Mouse (Mus musculus): ENCODE measurements around the gene Ndufa3. TPM values are rescaled to one million over a fixed set of nuclear protein-coding genes. Genes with fewer than 3 reads are reported as not detected.

Gene Ndufa3
- polyA plus RNA-seq, 1 experiment from 2014 or later = 505 TPM

Small RNA genes lying within 50 kb of the gene (microRNA-seq; reads per million reads assigned to microRNA genes)
- gene Gm25100 (not detected), gene Mir3572 (2.0 reads per million, percentile 3 among the genes with 10 or more reads in this experiment)

Other genes with a start within 250 kb of the Ndufa3 start
- gene Cacng8, start 226.7 kb upstream of the Ndufa3 start, polyA plus RNA-seq (2015; fragmentation: Nextera tagmentation; extraction: Ambion mirVana) = 0.73 and 0.79 TPM in 2 replicates
- 0.19 and 0.70 TPM in 2 replicates for gene Cacng6, start 193.2 kb upstream of the Ndufa3 start, polyA plus RNA-seq (2015; fragmentation: Nextera tagmentation; extraction: Ambion mirVana)
- 0.33 TPM in 1 of 2 replicates, not detected in the other for gene Tarm1, start 114.7 kb upstream of the Ndufa3 start, polyA plus RNA-seq (2015; fragmentation: Nextera tagmentation; extraction: Ambion mirVana)
- 0.40 TPM in 1 of 2 replicates, not detected in the other for gene Oscar, start 1.2 kb upstream of the Ndufa3 start, polyA plus RNA-seq (2015; fragmentation: Nextera tagmentation; extraction: Ambion mirVana)
- gene Tfpt, start 12.6 kb downstream of the Ndufa3 start, polyA plus RNA-seq (2015; fragmentation: Nextera tagmentation; extraction: Ambion mirVana) = 19.1 and 19.9 TPM in 2 replicates
- gene Prpf31, start 12.6 kb downstream of the Ndufa3 start, polyA plus RNA-seq (2015; fragmentation: Nextera tagmentation; extraction: Ambion mirVana) = 89.6 and 91.0 TPM in 2 replicates
- 52.6 and 66.3 TPM in 2 replicates for gene Cnot3, start 27.9 kb downstream of the Ndufa3 start, polyA plus RNA-seq (2015; fragmentation: Nextera tagmentation; extraction: Ambion mirVana)
- 12.2 and 13.5 TPM in 2 replicates for gene Leng1, start 48.5 kb downstream of the Ndufa3 start, polyA plus RNA-seq (2015; fragmentation: Nextera tagmentation; extraction: Ambion mirVana)
- gene Tmc4, start 60.2 kb downstream of the Ndufa3 start, polyA plus RNA-seq (2015; fragmentation: Nextera tagmentation; extraction: Ambion mirVana) = 33.8 and 41.3 TPM in 2 replicates
- 258 and 270 TPM in 2 replicates for gene Tsen34, start 75.5 kb downstream of the Ndufa3 start, polyA plus RNA-seq (2015; fragmentation: Nextera tagmentation; extraction: Ambion mirVana)
- 47.0 and 51.3 TPM in 2 replicates for gene Mboat7, start 76.2 kb downstream of the Ndufa3 start, polyA plus RNA-seq (2015; fragmentation: Nextera tagmentation; extraction: Ambion mirVana)
- 1,423 and 1,469 TPM in 2 replicates for gene Rps9, start 86.6 kb downstream of the Ndufa3 start, polyA plus RNA-seq (2015; fragmentation: Nextera tagmentation; extraction: Ambion mirVana)
- 1.3 and 1.6 TPM in 2 replicates for gene Pirb, start 103.0 kb downstream of the Ndufa3 start, polyA plus RNA-seq (2015; fragmentation: Nextera tagmentation; extraction: Ambion mirVana)
- gene Gm15448, start 208.3 kb downstream of the Ndufa3 start, polyA plus RNA-seq (2015; fragmentation: Nextera tagmentation; extraction: Ambion mirVana) = 0.16 TPM in 1 of 2 replicates, not detected in the other
- 0.41 and 0.69 TPM in 2 replicates for gene Pira2, start 227.7 kb downstream of the Ndufa3 start, polyA plus RNA-seq (2015; fragmentation: Nextera tagmentation; extraction: Ambion mirVana)